Mouse (Mus musculus) C2C12 (cell line): Measurements from ENCODE around the gene Babam2. TPM values are rescaled to one million over a fixed set of nuclear protein-coding genes. Genes with fewer than 3 reads are reported as not detected.

Experiments
- H3K27me3 ChIP-seq: one replicate; pipeline ENCODE4 v1.6.1; 2011; ENCODE audit not compliant: control insufficient read depth, insufficient read depth, insufficient read length
- H3K36me3 ChIP-seq: one replicate; pipeline ENCODE4 v1.6.1; 2011; ENCODE audit not compliant: control insufficient read depth, insufficient read depth
- H3K4me3 ChIP-seq: one replicate; pipeline ENCODE4 v1.5.1; 2011; ENCODE audit warnings: mild to moderate bottlenecking, control low read depth; ENCODE audit not compliant: poor library complexity, insufficient read depth, severe bottlenecking
- H3K79me2 ChIP-seq: one replicate; pipeline ENCODE4 v1.6.1; 2011; ENCODE audit not compliant: control insufficient read depth, insufficient read depth
- H3K79me3 ChIP-seq: one replicate; pipeline ENCODE4 v1.6.1; 2011; ENCODE audit warnings: low read depth, control low read depth
- H3ac ChIP-seq: one replicate; pipeline ENCODE3; 2011; ENCODE audit warnings: low read depth; ENCODE audit not compliant: control insufficient read depth, insufficient read length
- CEBPB ChIP-seq: IDR thresholded peaks from one replicate; pipeline ENCODE4 v1.6.1; 2011; ENCODE audit warnings: low read depth, mild to moderate bottlenecking, control low read depth, moderate library complexity
- CTCF ChIP-seq: IDR thresholded peaks from one replicate; pipeline ENCODE4 v1.5.1; 2011; ENCODE audit not compliant: control insufficient read depth, insufficient read depth, insufficient read length
- FOSL1 ChIP-seq: IDR thresholded peaks from one replicate; pipeline ENCODE4 v1.8.0; 2011; ENCODE audit warnings: mild to moderate bottlenecking, low read length; ENCODE audit not compliant: poor library complexity, insufficient read depth, severe bottlenecking
- MAX ChIP-seq: IDR thresholded peaks from one replicate; pipeline ENCODE4 v1.6.1; 2011; ENCODE audit warnings: mild to moderate bottlenecking, control low read depth
- MYOD1 ChIP-seq: IDR thresholded peaks from one replicate; pipeline ENCODE4 v1.6.1; 2011; ENCODE audit warnings: low read depth; ENCODE audit not compliant: control insufficient read depth, insufficient read length
- MYOG ChIP-seq: IDR thresholded peaks from one replicate; pipeline ENCODE4 v1.6.1; 2011; ENCODE audit not compliant: control insufficient read depth, insufficient read length; ENCODE audit errors: extremely low read depth
- USF1 ChIP-seq: IDR thresholded peaks from one replicate; pipeline ENCODE4 v1.6.1; 2011; ENCODE audit warnings: low read depth, mild to moderate bottlenecking, control low read depth, moderate library complexity
- polyA plus RNA-seq: library from polyadenylated mRNA; unstranded; fragments of >200 nt; fragmentation: generic; extraction: Trizol; gene quantifications from one replicate; pipeline ENCODE4 v1.2.1, GENCODE M21; 2012; ENCODE audit warnings: missing spikeins

Babam2 gene
- polyA plus RNA-seq, 1 experiment: 36.0 TPM

DNA sequence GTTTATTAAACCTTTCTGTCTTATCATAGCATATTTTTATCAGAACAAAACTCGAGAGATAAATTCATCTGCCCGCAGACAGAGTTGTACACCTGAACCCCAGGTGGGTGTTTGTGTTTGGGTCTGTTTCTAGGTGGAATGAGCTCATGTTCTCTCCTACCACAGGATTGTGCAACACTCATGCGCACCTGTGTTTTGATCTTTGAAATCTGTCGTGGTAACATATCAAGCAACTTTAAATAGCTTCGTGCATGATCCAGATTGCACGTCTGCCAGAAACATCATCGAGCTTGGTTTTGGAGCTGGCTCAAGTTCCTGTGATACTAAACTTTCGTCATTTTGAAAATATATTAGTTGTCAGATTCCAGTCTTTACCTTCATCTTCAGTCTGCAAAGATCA, 251.9 kb downstream of the Babam2 start:
- no peaks in the 10 kb centered on the region for H3K79me3 ChIP-seq
- no peaks in the 10 kb centered on the region for H3K36me3 ChIP-seq
- H3ac ChIP-seq: no peak overlapping the region
- no peak overlapping the region for H3K4me3 ChIP-seq
- H3K79me2 ChIP-seq: no peaks in the 10 kb centered on the region
- TF ChIP-seq CEBPB: no peak
- no peak for TF ChIP-seq MYOG
- no peak for TF ChIP-seq MAX
- TF ChIP-seq FOSL1: no peak
- TF ChIP-seq USF1: no peak
- TF ChIP-seq MYOD1: no peak
- TF ChIP-seq CTCF: no peak
- H3K27me3 ChIP-seq: no peaks in the 10 kb centered on the region

DNA sequence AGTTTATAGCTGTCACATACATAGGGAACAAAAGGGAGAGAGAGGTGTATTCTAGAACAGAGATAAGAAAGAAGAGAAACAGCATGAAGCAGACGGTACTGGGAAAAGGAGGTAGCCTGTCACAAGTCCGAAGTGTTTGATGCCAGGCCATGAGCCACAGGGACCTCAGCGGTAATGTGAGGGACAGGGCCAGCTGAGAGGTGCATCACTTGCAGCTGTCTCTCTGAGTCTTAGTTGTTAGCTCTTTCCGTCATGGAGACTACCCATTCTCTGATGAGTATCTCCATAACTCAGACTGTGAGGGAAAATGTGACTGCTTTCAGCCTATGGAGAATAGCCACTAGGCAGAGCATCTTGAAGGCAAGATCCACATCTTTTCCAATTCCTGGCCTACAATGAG, 253.0 kb downstream of the Babam2 start:
- no peaks in the 10 kb centered on the region for H3K27me3 ChIP-seq
- TF ChIP-seq MYOD1 (peak; percentile 85), CEBPB (no peak)
- no peak overlapping the region for H3K4me3 ChIP-seq
- H3K36me3 ChIP-seq: no peaks in the 10 kb centered on the region
- H3ac ChIP-seq: no peak overlapping the region
- H3K79me2 ChIP-seq: no peaks in the 10 kb centered on the region
- no peaks in the 10 kb centered on the region for H3K79me3 ChIP-seq

DNA sequence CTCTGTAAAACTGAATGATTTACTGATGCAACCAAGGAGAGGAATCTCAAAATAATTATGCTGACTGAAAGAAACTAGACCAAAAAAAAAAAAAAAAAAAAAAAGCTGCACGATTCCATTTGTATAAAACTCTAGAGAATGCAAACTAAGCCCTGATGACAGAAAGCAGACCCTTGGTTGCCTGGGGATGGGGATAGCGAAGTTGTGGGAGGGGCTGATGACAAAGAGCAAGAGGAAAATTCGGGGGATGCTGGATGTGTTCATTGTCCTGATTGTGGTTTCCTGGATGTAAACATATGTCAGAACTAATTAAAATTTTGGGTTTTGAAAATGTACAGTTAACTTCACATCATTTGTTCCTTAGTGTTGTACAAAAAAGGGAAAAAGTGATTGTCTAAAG, 257.7 kb downstream of the Babam2 start:
- Histone ChIP-seq H3K79me3 (no peaks in the 10 kb centered on the region), H3K79me2 (no peaks in the 10 kb centered on the region), H3ac (no peak overlapping the region), H3K4me3 (no peak overlapping the region), H3K27me3 (no peaks in the 10 kb centered on the region), H3K36me3 (no peaks in the 10 kb centered on the region)
- TF ChIP-seq USF1: no peak
- TF ChIP-seq CEBPB: no peak
- no peak for TF ChIP-seq CTCF
- TF ChIP-seq FOSL1: no peak
- no peak for TF ChIP-seq MYOD1
- TF ChIP-seq MAX: no peak
- no peak for TF ChIP-seq MYOG

DNA sequence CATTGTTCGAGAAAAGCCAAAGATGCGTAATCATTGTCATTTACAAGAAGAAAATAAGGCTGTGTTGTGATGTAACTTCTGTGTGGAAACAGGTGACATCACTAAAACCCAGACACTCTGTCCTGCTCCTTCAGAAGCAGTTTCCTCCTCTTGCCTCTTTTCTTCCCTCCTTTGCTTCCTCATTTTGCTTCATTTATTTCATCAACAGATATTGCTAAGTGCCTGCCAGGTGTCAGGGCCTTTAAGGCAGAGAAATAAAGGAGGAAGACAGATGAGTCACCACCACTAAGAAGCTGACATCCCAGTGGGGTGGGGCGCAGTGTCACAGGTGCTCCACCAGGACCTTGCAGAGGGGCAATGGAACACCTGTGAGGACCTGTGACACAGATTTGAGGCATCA, 258.9 kb downstream of the Babam2 start:
- H3K36me3 ChIP-seq: no peaks in the 10 kb centered on the region
- no peak for TF ChIP-seq CTCF
- no peak for TF ChIP-seq CEBPB
- no peak for TF ChIP-seq MYOD1
- no peak for TF ChIP-seq FOSL1
- no peak for TF ChIP-seq USF1
- no peak for TF ChIP-seq MAX
- no peak for TF ChIP-seq MYOG
- no peak overlapping the region for H3K4me3 ChIP-seq
- no peak overlapping the region for H3ac ChIP-seq
- no peaks in the 10 kb centered on the region for H3K79me3 ChIP-seq
- no peaks in the 10 kb centered on the region for H3K79me2 ChIP-seq
- H3K27me3 ChIP-seq: no peaks in the 10 kb centered on the region

DNA sequence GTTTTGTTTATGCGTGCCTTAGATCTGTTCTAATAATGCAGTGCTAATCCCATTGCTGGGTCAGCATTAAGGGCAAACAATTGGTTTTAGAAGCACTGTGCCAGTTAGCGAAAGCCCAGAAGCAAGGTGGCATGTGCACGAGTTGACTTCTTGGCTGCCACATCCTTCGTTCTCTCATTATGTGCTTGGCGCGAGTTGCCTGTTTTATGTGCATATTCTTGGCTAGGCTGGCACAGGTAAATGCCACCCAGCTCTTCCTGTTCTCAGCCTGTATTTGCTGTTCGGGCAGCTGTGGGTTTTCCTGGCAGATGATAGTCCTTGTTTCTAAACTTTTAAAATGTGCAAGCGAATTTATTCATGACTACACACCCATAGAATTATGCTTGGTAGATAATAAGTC, 262.4 kb downstream of the Babam2 start:
- Histone ChIP-seq H3K4me3 (no peak overlapping the region), H3K36me3 (no peaks in the 10 kb centered on the region), H3ac (no peak overlapping the region), H3K79me3 (no peaks in the 10 kb centered on the region), H3K79me2 (no peaks in the 10 kb centered on the region), H3K27me3 (no peaks in the 10 kb centered on the region)
- TF ChIP-seq USF1: no peak
- no peak for TF ChIP-seq MAX
- TF ChIP-seq CEBPB: no peak
- TF ChIP-seq MYOD1: no peak
- TF ChIP-seq CTCF: no peak
- no peak for TF ChIP-seq FOSL1
- TF ChIP-seq MYOG: no peak

DNA sequence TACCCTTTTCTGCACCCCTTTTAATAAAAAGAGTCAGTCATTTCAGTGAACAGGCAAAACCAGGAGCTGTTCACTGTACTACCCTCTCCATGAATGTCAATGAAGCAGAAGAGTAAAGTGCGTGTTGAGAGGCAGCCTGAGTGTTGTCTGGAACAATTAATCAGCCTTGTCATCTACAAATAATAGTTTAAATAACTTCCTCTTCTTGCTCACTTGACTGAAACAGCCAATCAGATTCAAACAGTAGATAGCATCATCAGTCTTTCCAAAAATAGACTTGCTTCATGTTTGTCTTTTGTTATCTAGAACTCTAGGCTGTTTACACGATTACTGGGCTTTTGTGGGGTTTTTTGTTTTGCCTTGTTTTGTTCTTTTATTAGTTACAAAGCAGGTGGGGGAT, 263.9 kb downstream of the Babam2 start:
- H3K79me3 ChIP-seq: no peaks in the 10 kb centered on the region
- H3ac ChIP-seq: no peak overlapping the region
- no peaks in the 10 kb centered on the region for H3K79me2 ChIP-seq

More for the DNA sequence above, 263.9 kb downstream of the Babam2 start:
- Histone ChIP-seq H3K27me3 (no peaks in the 10 kb centered on the region), H3K4me3 (no peak overlapping the region), H3K36me3 (no peaks in the 10 kb centered on the region)
- TF ChIP-seq MYOD1 (no peak), USF1 (no peak), CTCF (no peak), MYOG (no peak), CEBPB (no peak), MAX (no peak), FOSL1 (no peak)
